Mouse (Mus musculus) lung, adult 2 months (tissue): Measurements from ENCODE around the gene Exoc2.

Experiments
- CTCF ChIP-seq: fragments of 200-500 bp; IDR thresholded peaks from 2 replicates; pipeline ENCODE4 v1.5.1; 2011; ENCODE audit warnings: mild to moderate bottlenecking, low read length, control low read depth; ENCODE audit not compliant: insufficient read depth
- POLR2A ChIP-seq: fragments of 200-500 bp; IDR thresholded peaks from 2 replicates; pipeline ENCODE4 v1.6.1; 2011; ENCODE audit warnings: low read depth, mild to moderate bottlenecking, control low read depth, low read length, borderline replicate concordance; ENCODE audit errors: extremely low read depth

- TF ChIP-seq CTCF (no peak), POLR2A (no peak)
Measured at GRCm38 (mm10) chr13:31004458-31004857, 30.6 kb upstream of the Exoc2 start.
